Mouse (Mus musculus) MEL (cell line): ENCODE results near the gene Muc20. TPM values are rescaled to one million over a fixed set of nuclear protein-coding genes. Genes with fewer than 3 reads are reported as not detected.

Source experiments
- DNase-seq: peaks from one replicate; pipeline ENCODE4 v3.0.0; 2011; ENCODE audit warnings: low read depth, low spot score
- H3K27ac ChIP-seq: 2 replicates; pipeline ENCODE4 v1.5.1; 2012; ENCODE audit warnings: low read depth, mild to moderate bottlenecking, control low read depth, low read length, moderate library complexity; ENCODE audit not compliant: control insufficient read depth
- H3K27me3 ChIP-seq, 2 experiments: fragments of 150-350 bp in 1 of 2; sonication (generic) in 1 of 2; 2 replicates each; pipeline ENCODE4 v1.6.1; 2012; ENCODE audit warnings: low read length in 2 of 2, mild to moderate bottlenecking in 2 of 2, improper control_type of control experiment in 1 of 2, moderate library complexity in 1 of 2; ENCODE audit not compliant: insufficient read depth in 2 of 2, control insufficient read depth in 1 of 2
- H3K36me3 ChIP-seq, 2 experiments: 2 replicates each; pipeline ENCODE4 v1.6.1; 2012 to 2014; ENCODE audit warnings: low read length in 2 of 2, improper control_type of control experiment in 1 of 2, inconsistent platforms in 1 of 2, mild to moderate bottlenecking in 1 of 2; ENCODE audit not compliant: insufficient read depth in 2 of 2, control insufficient read depth in 1 of 2
- H3K4me1 ChIP-seq, 2 experiments: fragments of 150-350 bp in 1 of 2; sonication (generic) in 1 of 2; 2 replicates each; pipeline ENCODE4 v1.6.1; 2012; ENCODE audit warnings: low read length in 2 of 2, improper control_type of control experiment in 1 of 2, mild to moderate bottlenecking in 1 of 2; ENCODE audit not compliant: insufficient read depth in 2 of 2, control insufficient read depth in 1 of 2
- H3K4me3 ChIP-seq, 2 experiments: fragments of 150-350 bp in 1 of 2; sonication (generic) in 1 of 2; 2 replicates each; pipeline ENCODE4 v1.5.1; 2012; ENCODE audit warnings: low read depth in 2 of 2, low read length in 2 of 2, mild to moderate bottlenecking in 2 of 2, moderate library complexity in 2 of 2, control low read depth in 1 of 2, improper control_type of control experiment in 1 of 2; ENCODE audit not compliant: control insufficient read depth in 1 of 2, insufficient read depth in 1 of 2
- H3K79me2 ChIP-seq: 2 replicates; pipeline ENCODE4 v1.6.1; 2012; ENCODE audit warnings: mild to moderate bottlenecking, low read length, moderate library complexity; ENCODE audit not compliant: control insufficient read depth, poor library complexity, insufficient read depth
- H3K9ac ChIP-seq: 2 replicates; pipeline ENCODE4 v1.6.1; 2012; ENCODE audit warnings: low read depth, mild to moderate bottlenecking, control low read depth, low read length, moderate library complexity; ENCODE audit not compliant: control insufficient read depth, poor library complexity, severe bottlenecking
- H3K9me3 ChIP-seq: fragments of 150-350 bp; sonication (generic); replicated peaks from 2 replicates; pipeline ENCODE4 v1.6.1; 2012; ENCODE audit warnings: mild to moderate bottlenecking, low read length, improper control_type of control experiment, moderate library complexity; ENCODE audit not compliant: insufficient read depth
- CHD1 ChIP-seq: IDR thresholded peaks from 2 replicates; pipeline ENCODE4 v1.6.1; 2012; ENCODE audit warnings: low read depth, mild to moderate bottlenecking, inconsistent platforms, low read length, improper control_type of control experiment
- CHD2 ChIP-seq: IDR thresholded peaks from 2 replicates; pipeline ENCODE4 v1.6.1; 2011; ENCODE audit warnings: low read length, improper control_type of control experiment
- ETS1 ChIP-seq: IDR thresholded peaks from 2 replicates; pipeline ENCODE4 v1.6.1; 2012; ENCODE audit warnings: low read depth, mild to moderate bottlenecking, inconsistent platforms, low read length, improper control_type of control experiment, moderate library complexity
- GATA1 ChIP-seq: IDR thresholded peaks from 2 replicates; pipeline ENCODE4 v1.6.1; 2011; ENCODE audit warnings: low read depth, low read length, improper control_type of control experiment
- HCFC1 ChIP-seq: IDR thresholded peaks from 2 replicates; pipeline ENCODE4 v1.6.1; 2012; ENCODE audit warnings: low read depth, mild to moderate bottlenecking, inconsistent platforms, low read length, improper control_type of control experiment, moderate library complexity
- MAZ ChIP-seq: IDR thresholded peaks from 2 replicates; pipeline ENCODE4 v1.6.1; 2012; ENCODE audit warnings: low read depth, mild to moderate bottlenecking, inconsistent platforms, low read length, improper control_type of control experiment
- MEF2A ChIP-seq: IDR thresholded peaks from 2 replicates; pipeline ENCODE4 v1.6.1; 2014; ENCODE audit warnings: low read depth, mild to moderate bottlenecking, inconsistent platforms, low read length, improper control_type of control experiment; ENCODE audit not compliant: poor library complexity, insufficient replicate concordance, severe bottlenecking; ENCODE audit errors: extremely low read depth
- MXI1 ChIP-seq: IDR thresholded peaks from 2 replicates; pipeline ENCODE4 v1.6.1; 2011; ENCODE audit warnings: mild to moderate bottlenecking, low read depth, low read length, improper control_type of control experiment
- MYC ChIP-seq: IDR thresholded peaks from 2 replicates; pipeline ENCODE4 v1.6.1; 2011; ENCODE audit warnings: low read depth, mild to moderate bottlenecking, low read length, improper control_type of control experiment, moderate library complexity
- NELFE ChIP-seq: IDR thresholded peaks from 2 replicates; pipeline ENCODE4 v1.6.1; 2011; ENCODE audit warnings: low read depth, low read length, improper control_type of control experiment
- POLR2AphosphoS2 ChIP-seq: IDR thresholded peaks from 2 replicates; pipeline ENCODE4 v1.6.1; 2011; ENCODE audit warnings: low read length, improper control_type of control experiment
- POLR2AphosphoS5 ChIP-seq: IDR thresholded peaks from 2 replicates; pipeline ENCODE4 v1.6.1; 2012; ENCODE audit warnings: low read depth, borderline replicate concordance, mild to moderate bottlenecking, inconsistent platforms, low read length, moderate library complexity, mixed read lengths
- RAD21 ChIP-seq: IDR thresholded peaks from 2 replicates; pipeline ENCODE4 v1.6.1; 2011; ENCODE audit warnings: mild to moderate bottlenecking, low read depth, low read length, improper control_type of control experiment
- RCOR1 ChIP-seq: IDR thresholded peaks from 2 replicates; pipeline ENCODE4 v1.6.1; 2012; ENCODE audit warnings: low read depth, mild to moderate bottlenecking, inconsistent platforms, low read length, improper control_type of control experiment
- SIN3A ChIP-seq: IDR thresholded peaks from 2 replicates; pipeline ENCODE4 v1.6.1; 2012; ENCODE audit warnings: low read length, improper control_type of control experiment, inconsistent platforms
- SMC3 ChIP-seq: IDR thresholded peaks from 2 replicates; pipeline ENCODE4 v1.6.1; 2011; ENCODE audit warnings: low read depth, low read length, improper control_type of control experiment
- TAL1 ChIP-seq: IDR thresholded peaks from 2 replicates; pipeline ENCODE4 v1.6.1; 2012; ENCODE audit warnings: mild to moderate bottlenecking, inconsistent platforms, low read length, moderate library complexity, mixed read lengths
- TCF12 ChIP-seq: IDR thresholded peaks from 2 replicates; pipeline ENCODE4 v1.6.1; 2014; ENCODE audit warnings: low read depth, mild to moderate bottlenecking, inconsistent platforms, low read length, improper control_type of control experiment, moderate library complexity
- UBTF ChIP-seq: IDR thresholded peaks from 2 replicates; pipeline ENCODE4 v1.6.1; 2012; ENCODE audit warnings: low read depth, mild to moderate bottlenecking, inconsistent platforms, low read length, improper control_type of control experiment, moderate library complexity, borderline replicate concordance; ENCODE audit not compliant: insufficient read depth
- USF1 ChIP-seq: IDR thresholded peaks from 2 replicates; pipeline ENCODE4 v1.6.1; 2014; ENCODE audit warnings: low read depth, mild to moderate bottlenecking, inconsistent platforms, low read length, improper control_type of control experiment, moderate library complexity
- ZC3H11A ChIP-seq: IDR thresholded peaks from 2 replicates; pipeline ENCODE4 v1.6.1; 2012; ENCODE audit warnings: low read depth, mild to moderate bottlenecking, inconsistent platforms, low read length, improper control_type of control experiment
- ZKSCAN1 ChIP-seq: IDR thresholded peaks from 2 replicates; pipeline ENCODE4 v1.6.1; 2012; ENCODE audit warnings: low read depth, mild to moderate bottlenecking, inconsistent platforms, low read length, improper control_type of control experiment, moderate library complexity
- ZMIZ1 ChIP-seq: IDR thresholded peaks from 2 replicates; pipeline ENCODE4 v1.6.1; 2012; ENCODE audit warnings: low read depth, mild to moderate bottlenecking, inconsistent platforms, low read length, improper control_type of control experiment, moderate library complexity
- ZNF384 ChIP-seq: IDR thresholded peaks from 2 replicates; pipeline ENCODE4 v1.6.1; 2012; ENCODE audit warnings: low read depth, mild to moderate bottlenecking, inconsistent platforms, low read length, improper control_type of control experiment
- polyA plus RNA-seq, 2 experiments: library from polyadenylated mRNA; stranded (reverse) in 1 of 2; unstranded in 1 of 2; fragments of >175 nt in 1 of 2; fragments of >200 nt in 1 of 2; gene quantifications; 2 replicates each; pipeline versions ENCODE4 v1.2.1 to v1.2.4; 2012; ENCODE audit warnings: low replicate concordance in 2 of 2, low read depth in 1 of 2; ENCODE audit not compliant: insufficient read length in 2 of 2, insufficient read depth in 1 of 2, missing spikeins in 1 of 2
- total RNA-seq: library from RNA; depleted of rRNA; stranded (reverse); fragments of 300-350 nt; gene quantifications from 2 replicates; pipeline ENCODE4 v1.2.3, GENCODE M21; 2012

The Muc20 gene
- total and polyA plus RNA-seq, 3 experiments: not detected

DNA sequence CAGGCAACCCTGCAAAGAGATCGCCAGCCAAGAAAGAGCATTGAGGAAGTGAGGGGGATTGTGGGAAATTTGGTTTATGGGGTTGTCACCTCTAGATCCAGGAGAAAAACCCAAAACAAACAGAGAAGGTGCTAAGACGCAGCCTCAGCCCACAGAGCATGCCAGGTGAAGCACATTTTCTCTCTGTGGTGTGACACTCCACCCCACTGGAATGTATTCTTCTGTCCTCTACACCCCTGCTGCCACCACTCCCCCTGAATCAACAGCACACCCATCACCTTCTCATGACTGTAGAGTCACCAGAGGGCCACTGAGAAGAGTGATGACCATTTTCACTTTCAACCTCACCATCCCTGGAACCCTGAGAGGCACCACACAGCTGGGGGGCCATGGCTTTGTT is 54.5 kb downstream of the Muc20 start:
- H3K4me3 ChIP-seq: no peak overlapping the region
- TF ChIP-seq RCOR1 (no peak), ZNF384 (no peak), CHD2 (no peak), USF1 (no peak), TAL1 (no peak), GATA1 (no peak), CHD1 (no peak)
- no peaks in the 10 kb centered on the region; a peak in 1 of 4 replicates for H3K4me1 ChIP-seq
- no peak overlapping the region for H3K27ac ChIP-seq
- peaks cover 15 to 16% of the 10 kb centered on the region in 2 experiments for H3K27me3 ChIP-seq
- no peaks in the 10 kb centered on the region for H3K79me2 ChIP-seq
- no peaks in the 10 kb centered on the region for H3K36me3 ChIP-seq
- no peaks in the 10 kb centered on the region for H3K9me3 ChIP-seq
- no peak for DNase-seq
- H3K9ac ChIP-seq: no peak overlapping the region

DNA sequence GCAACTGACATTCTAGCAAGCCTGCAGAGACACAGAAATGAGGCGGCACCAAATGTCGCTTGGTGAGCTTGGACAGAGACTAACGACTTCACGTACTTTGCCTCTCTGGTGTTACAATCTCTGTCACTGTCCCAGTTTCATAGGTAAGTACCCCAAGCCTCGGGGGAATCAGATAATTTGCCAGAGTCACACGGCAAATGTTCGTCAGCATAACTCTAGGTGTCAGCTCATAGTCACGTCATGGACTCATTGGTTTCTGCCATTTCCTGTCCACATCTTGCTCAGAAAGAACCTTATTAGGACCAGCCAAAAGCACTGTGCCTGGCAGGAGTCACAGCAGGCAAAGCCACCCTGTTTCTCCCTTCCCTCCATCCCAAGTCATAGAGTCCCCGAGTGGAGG is 55.9 kb downstream of the Muc20 start:
- Histone ChIP-seq H3K9ac (no peak overlapping the region), H3K27me3 (peaks cover 14 to 16% of the 10 kb centered on the region in 2 experiments), H3K79me2 (no peaks in the 10 kb centered on the region), H3K4me1 (no peaks in the 10 kb centered on the region; a peak in 1 of 4 replicates), H3K9me3 (no peaks in the 10 kb centered on the region), H3K36me3 (no peaks in the 10 kb centered on the region), H3K27ac (no peak overlapping the region), H3K4me3 (no peak overlapping the region)
- TF ChIP-seq ZC3H11A: no peak
- DNase-seq: no peak

- Histone ChIP-seq H3K27me3 (peaks cover 11 to 16% of the 10 kb centered on the region in 2 experiments), H3K36me3 (no peaks in the 10 kb centered on the region), H3K9me3 (no peaks in the 10 kb centered on the region), H3K9ac (no peak overlapping the region), H3K79me2 (no peaks in the 10 kb centered on the region), H3K27ac (no peak overlapping the region), H3K4me3 (no peak overlapping the region), H3K4me1 (no peaks in the 10 kb centered on the region; a peak in 1 of 4 replicates)
- DNase-seq: no peak
- no peak for TF ChIP-seq MYC
- no peak for TF ChIP-seq TCF12
- no peak for TF ChIP-seq SMC3
- TF ChIP-seq CHD2: no peak
- no peak for TF ChIP-seq ZMIZ1
- no peak for TF ChIP-seq UBTF
- no peak for TF ChIP-seq RAD21
- no peak for TF ChIP-seq MXI1
- no peak for TF ChIP-seq POLR2AphosphoS2
- no peak for TF ChIP-seq ZKSCAN1
- no peak for TF ChIP-seq SIN3A
- no peak for TF ChIP-seq MAZ
- no peak for TF ChIP-seq MEF2A
- TF ChIP-seq USF1: no peak
- no peak for TF ChIP-seq HCFC1
- TF ChIP-seq POLR2AphosphoS5: no peak
- no peak for TF ChIP-seq NELFE
- no peak for TF ChIP-seq ETS1
Measured at GRCm38 (mm10) chr16:32740003-32740663, 57.1 kb downstream of the Muc20 start.
